Mouse (Mus musculus): ENCODE data around the gene Olfr876. TPM values are rescaled to one million over a fixed set of nuclear protein-coding genes. Genes with fewer than 3 reads are reported as not detected.
"Not testable (repeated sequence)": the region's sequence is repeated elsewhere in the genome, so short reads cannot be mapped to it uniquely, and the experiment has no call there.

The Olfr876 gene
- 0.04 and 0.05 TPM in 2 replicates for polyA plus RNA-seq (2015; fragmentation: Nextera tagmentation; extraction: Ambion mirVana)

GRCm38 (mm10) chr9:37802731-37803130 is at the start of gene Olfr876:
Olfr876 (plus strand) TSS chr9:37803031.
- no peak within 1 kb of the TSS for H3K4me3 ChIP-seq (replicated peaks)
- H3K36me3 ChIP-seq = no peaks in the 10 kb centered on the region
- H3K27ac ChIP-seq (replicated peaks) = no peak within 1 kb of the TSS
- H3K4me1 ChIP-seq = no peaks in the 10 kb centered on the region
- H3K9me3 ChIP-seq (replicated peaks) = no peaks in the 10 kb centered on the region
- ATAC-seq (ENCODE audit: insufficient number of reproducible peaks, low FRiP score, low TSS enrichment, low read depth) = no peak
- no peak within 1 kb of the TSS for H3K4me2 ChIP-seq (replicated peaks)
- H3K9ac ChIP-seq = no peak within 1 kb of the TSS
- no peaks in the 10 kb centered on the region for H3K27me3 ChIP-seq

- 75% methylated on average over 2 of the region's 2 CpGs for WGBS
- H3K27ac ChIP-seq (replicated peaks) = no peak overlapping the region
- H3K27me3 ChIP-seq = no peaks in the 10 kb centered on the region
- no peaks in the 10 kb centered on the region for H3K9me3 ChIP-seq (replicated peaks)
- no peaks in the 10 kb centered on the region for H3K4me1 ChIP-seq
- no peak overlapping the region for H3K4me3 ChIP-seq (replicated peaks)
- no peak overlapping the region for H3K9ac ChIP-seq
- H3K4me2 ChIP-seq (replicated peaks) = no peak overlapping the region
- ATAC-seq (ENCODE audit: insufficient number of reproducible peaks, low FRiP score, low TSS enrichment, low read depth) = no peak
- H3K36me3 ChIP-seq = no peaks in the 10 kb centered on the region
Measured at GRCm38 (mm10) chr9:37761728-37762127, 41.1 kb upstream of the Olfr876 start.

GRCm38 (mm10) chr9:37762541-37762940 is 40.3 kb upstream of the Olfr876 start:
- no peaks in the 10 kb centered on the region for H3K36me3 ChIP-seq

DNA sequence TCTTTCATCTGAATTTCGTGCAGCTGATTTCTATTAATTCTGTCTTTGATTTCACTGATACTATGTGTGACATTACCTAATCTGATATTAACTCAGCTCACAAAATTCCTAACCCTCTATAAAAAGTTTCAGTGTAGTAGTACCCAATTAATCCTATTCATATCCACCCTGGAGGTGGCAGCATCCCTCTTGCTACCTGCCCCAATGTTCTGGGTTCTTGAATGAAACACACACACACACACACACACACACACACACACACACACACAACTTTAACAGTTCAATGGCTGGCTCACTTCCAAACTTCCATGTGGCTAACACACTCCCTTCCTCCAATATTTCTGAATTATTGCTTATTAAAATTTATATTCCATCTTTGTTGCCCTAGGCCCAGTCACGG is 32.2 kb upstream of the Olfr876 start:
- Histone ChIP-seq H3K27ac (replicated peaks) (no peak overlapping the region), H3K27me3 (no peaks in the 10 kb centered on the region), H3K9ac (no peak overlapping the region), H3K36me3 (no peaks in the 10 kb centered on the region), H3K4me1 (no peaks in the 10 kb centered on the region), H3K9me3 (replicated peaks) (no peaks in the 10 kb centered on the region), H3K4me2 (replicated peaks) (no peak overlapping the region), H3K4me3 (replicated peaks) (no peak overlapping the region)
- WGBS = 63% methylated on average over 2 of the region's 2 CpGs
- no peak for ATAC-seq (ENCODE audit: insufficient number of reproducible peaks, low FRiP score, low TSS enrichment, low read depth)

More at GRCm38 (mm10) chr9:37762541-37762940, 40.3 kb upstream of the Olfr876 start:
- Histone ChIP-seq H3K4me1 (no peaks in the 10 kb centered on the region), H3K4me3 (replicated peaks) (no peak overlapping the region), H3K9ac (no peak overlapping the region), H3K27me3 (no peaks in the 10 kb centered on the region), H3K9me3 (replicated peaks) (no peaks in the 10 kb centered on the region), H3K27ac (replicated peaks) (no peak overlapping the region), H3K4me2 (replicated peaks) (no peak overlapping the region)
- no peak for ATAC-seq (ENCODE audit: insufficient number of reproducible peaks, low FRiP score, low TSS enrichment, low read depth)
- WGBS = 58% methylated on average over 2 of the region's 2 CpGs

DNA sequence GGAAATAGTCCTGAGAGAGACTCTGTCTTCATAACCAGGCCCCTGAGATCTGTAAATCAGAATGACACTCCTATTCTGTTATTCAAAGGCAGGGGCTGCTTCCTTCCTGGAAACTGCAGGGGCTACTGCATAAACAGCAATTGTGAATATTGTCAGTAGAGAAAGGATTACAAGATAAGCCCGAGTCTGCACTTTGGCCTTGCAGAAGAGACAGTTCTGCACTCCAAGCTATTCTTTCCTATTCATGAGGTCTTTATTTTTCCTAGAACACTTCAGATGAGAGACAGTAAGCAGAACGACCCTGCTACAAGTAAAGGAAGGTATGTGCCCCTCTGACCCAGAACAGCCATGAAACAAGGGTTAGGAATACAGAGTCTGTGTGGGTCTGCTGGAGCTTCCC is 31.1 kb upstream of the Olfr876 start, which contains the start of gene Olfr875:
Gene Olfr875 (plus strand): TSS at position 99 of the 400 bp plus-strand sequence.
- Histone ChIP-seq H3K9me3 (replicated peaks) (no peaks in the 10 kb centered on the region), H3K27ac (replicated peaks) (no peak within 1 kb of the TSS), H3K27me3 (no peaks in the 10 kb centered on the region), H3K4me1 (no peaks in the 10 kb centered on the region), H3K4me3 (replicated peaks) (no peak within 1 kb of the TSS), H3K9ac (no peak within 1 kb of the TSS), H3K36me3 (no peaks in the 10 kb centered on the region), H3K4me2 (replicated peaks) (no peak within 1 kb of the TSS)
- WGBS = 34% methylated on average over 2 of the region's 2 CpGs
- no peak for ATAC-seq (ENCODE audit: insufficient number of reproducible peaks, low FRiP score, low TSS enrichment, low read depth)

DNA sequence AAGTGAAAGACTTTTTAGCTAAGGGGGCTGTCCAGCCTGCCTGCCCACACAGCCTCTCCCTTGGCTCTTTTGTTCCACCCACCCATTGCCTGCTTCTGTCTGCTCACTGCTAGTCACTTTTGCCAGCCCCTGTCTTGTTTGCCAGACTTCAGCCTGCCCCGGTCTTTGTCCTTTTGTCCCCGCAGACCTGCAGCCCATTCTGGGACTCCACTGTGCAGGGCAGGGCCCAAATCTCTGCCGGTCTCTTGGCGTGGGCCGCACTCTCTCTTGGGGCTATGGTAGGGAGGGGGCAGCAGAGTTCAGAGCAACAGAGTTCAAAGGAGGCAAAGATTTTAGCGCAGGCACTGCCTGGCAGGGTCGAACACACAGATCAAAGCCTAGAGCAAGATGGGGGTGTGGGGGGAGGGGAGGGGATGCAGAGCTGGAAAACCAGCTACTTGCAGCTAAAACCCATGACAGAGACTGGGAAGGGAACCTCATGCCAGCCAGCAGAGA is 20.0 kb upstream of the Olfr876 start:
- Histone ChIP-seq H3K36me3 (no peaks in the 10 kb centered on the region), H3K4me1 (peaks cover 6% of the 10 kb centered on the region), H3K27ac (replicated peaks) (no peak overlapping the region), H3K9ac (no peak overlapping the region), H3K4me3 (replicated peaks) (peak overlapping the region; percentile 24), H3K4me2 (replicated peaks) (peak overlapping the region; percentile 47), H3K27me3 (no peaks in the 10 kb centered on the region), H3K9me3 (replicated peaks) (no peaks in the 10 kb centered on the region)
- peak; percentile 73; the same call in 1 of the 2 replicates for ATAC-seq (ENCODE audit: insufficient number of reproducible peaks, low FRiP score, low TSS enrichment, low read depth)
- 3% methylated on average over 7 of the region's 7 CpGs for WGBS

DNA sequence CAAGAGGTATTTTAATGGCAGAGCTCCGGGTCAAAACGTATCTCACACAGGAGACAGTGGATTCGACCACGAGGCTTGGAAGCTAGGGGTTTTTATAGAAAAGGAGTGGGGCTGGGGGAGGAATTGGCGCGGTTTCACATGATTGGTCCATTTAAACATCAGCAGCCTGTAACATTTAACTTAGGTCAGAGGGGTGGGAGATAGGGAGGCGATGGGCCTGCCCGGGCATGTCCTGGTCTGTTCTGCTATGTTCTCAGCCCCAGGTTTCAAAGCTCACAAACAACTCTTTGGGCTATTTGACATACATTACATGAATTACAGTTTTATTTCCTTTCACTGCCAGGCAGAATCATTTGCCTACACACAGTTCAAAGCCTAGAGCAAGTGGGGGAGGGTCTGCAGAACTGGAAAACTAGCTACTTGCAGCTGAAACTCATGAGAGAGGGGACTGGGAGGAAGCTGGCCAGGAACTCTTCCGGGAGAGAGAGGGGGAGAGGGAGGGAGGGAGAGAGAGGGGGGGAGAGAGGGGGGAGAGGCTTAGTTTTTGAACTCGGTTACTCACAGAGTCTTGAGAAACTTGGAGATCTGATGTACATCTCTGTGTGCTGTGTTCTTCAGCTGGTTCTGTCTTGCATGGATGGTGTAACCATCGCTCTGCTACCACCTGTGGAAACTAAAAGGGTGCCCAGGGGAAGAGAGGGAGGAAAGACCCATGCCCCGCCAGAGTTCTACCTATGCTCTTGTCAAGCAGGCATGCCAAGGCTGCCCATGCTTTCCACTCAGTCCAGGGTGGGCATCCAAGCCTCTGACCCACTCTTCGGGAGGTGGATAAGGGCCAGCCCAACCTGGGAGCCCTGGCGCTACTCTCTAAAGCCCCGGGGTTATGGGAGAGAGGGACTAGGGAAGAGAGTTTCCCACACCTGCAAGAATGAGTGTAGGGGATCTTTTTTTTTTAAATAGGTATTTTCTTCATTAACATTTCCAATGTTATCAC is 19.1 kb upstream of the Olfr876 start:
- peak overlapping the region; percentile 47 for H3K4me2 ChIP-seq (replicated peaks)
- H3K9me3 ChIP-seq (replicated peaks); H3K27me3 ChIP-seq; ATAC-seq (ENCODE audit: insufficient number of reproducible peaks, low FRiP score, low TSS enrichment, low read depth); H3K4me1 ChIP-seq; H3K27ac ChIP-seq (replicated peaks); H3K9ac ChIP-seq; H3K36me3 ChIP-seq: not testable (repeated sequence)
- WGBS = 50% methylated on average over 11 of the region's 15 CpGs
- peak overlapping the region; percentile 24; the same call in 1 of the 2 replicates for H3K4me3 ChIP-seq (replicated peaks)

- H3K9me3 ChIP-seq (replicated peaks) = no peaks in the 10 kb centered on the region
- H3K4me1 ChIP-seq = peaks cover 6% of the 10 kb centered on the region
- no peaks in the 10 kb centered on the region for H3K27me3 ChIP-seq
- no peak overlapping the region for H3K4me3 ChIP-seq (replicated peaks)
- no peak for ATAC-seq (ENCODE audit: insufficient number of reproducible peaks, low FRiP score, low TSS enrichment, low read depth)
- H3K36me3 ChIP-seq = no peaks in the 10 kb centered on the region
- 71% methylated on average over 2 of the region's 2 CpGs for WGBS
- H3K4me2 ChIP-seq (replicated peaks) = no peak overlapping the region
- H3K9ac ChIP-seq = no peak overlapping the region
- H3K27ac ChIP-seq (replicated peaks) = no peak overlapping the region
Measured at GRCm38 (mm10) chr9:37786411-37786810, 16.4 kb upstream of the Olfr876 start.

DNA sequence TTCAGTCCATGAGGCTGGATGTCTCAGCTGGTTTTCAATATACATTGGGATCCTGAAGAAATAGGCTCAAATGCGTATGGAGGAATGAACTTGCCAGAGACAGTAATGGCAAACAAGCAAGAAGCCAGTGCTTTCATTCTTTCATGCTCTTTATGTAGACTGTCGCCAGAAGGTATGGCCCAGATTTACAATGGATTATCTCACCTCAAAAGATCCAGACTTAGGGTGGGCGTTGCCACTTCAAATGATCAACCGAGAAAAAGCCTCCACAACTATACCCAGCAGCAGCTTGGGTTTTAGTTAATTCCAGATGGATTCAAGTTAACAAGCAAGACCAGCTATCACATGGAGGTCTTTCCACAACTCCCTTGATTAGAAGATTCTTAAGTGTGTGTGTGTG is 776 bp upstream of the Olfr876 start:
- H3K9ac ChIP-seq = no peak overlapping the region
- 55% methylated on average over 4 of the region's 4 CpGs for WGBS
- H3K36me3 ChIP-seq = no peaks in the 10 kb centered on the region
- ATAC-seq (ENCODE audit: insufficient number of reproducible peaks, low FRiP score, low TSS enrichment, low read depth) = no peak
- no peak overlapping the region for H3K4me2 ChIP-seq (replicated peaks)
- H3K9me3 ChIP-seq (replicated peaks) = no peaks in the 10 kb centered on the region
- no peak overlapping the region for H3K27ac ChIP-seq (replicated peaks)
- no peak overlapping the region for H3K4me3 ChIP-seq (replicated peaks)
- no peaks in the 10 kb centered on the region for H3K4me1 ChIP-seq
- H3K27me3 ChIP-seq = no peaks in the 10 kb centered on the region

- Histone ChIP-seq H3K27me3 (no peaks in the 10 kb centered on the region), H3K4me2 (replicated peaks) (no peak overlapping the region), H3K27ac (replicated peaks) (no peak overlapping the region), H3K9ac (no peak overlapping the region), H3K36me3 (no peaks in the 10 kb centered on the region), H3K9me3 (replicated peaks) (no peaks in the 10 kb centered on the region), H3K4me1 (no peaks in the 10 kb centered on the region), H3K4me3 (replicated peaks) (no peak overlapping the region)
- ATAC-seq (ENCODE audit: insufficient number of reproducible peaks, low FRiP score, low TSS enrichment, low read depth) = no peak
Measured at GRCm38 (mm10) chr9:37807235-37807634, 4.4 kb downstream of the Olfr876 start.

- H3K27me3 ChIP-seq = no peaks in the 10 kb centered on the region
- no peak overlapping the region for H3K9ac ChIP-seq
- WGBS = 86% methylated on average over 3 of the region's 3 CpGs
- no peak overlapping the region for H3K4me3 ChIP-seq (replicated peaks)
- H3K36me3 ChIP-seq = no peaks in the 10 kb centered on the region
- H3K27ac ChIP-seq (replicated peaks) = no peak overlapping the region
- no peak for ATAC-seq (ENCODE audit: insufficient number of reproducible peaks, low FRiP score, low TSS enrichment, low read depth)
- no peaks in the 10 kb centered on the region for H3K9me3 ChIP-seq (replicated peaks)
- no peaks in the 10 kb centered on the region for H3K4me1 ChIP-seq
- H3K4me2 ChIP-seq (replicated peaks) = no peak overlapping the region
Measured at GRCm38 (mm10) chr9:37808456-37808855, 5.6 kb downstream of the Olfr876 start.
